ENCODE assay signal across 28 mouse cellular contexts in genomic region chr7:55871476-55871875, GRCm38 (mm10). TPM values are rescaled to one million over a fixed set of nuclear protein-coding genes. Genes with fewer than 3 reads are reported as not detected.
DNase-seq lines count a peak whose midpoint lies in the region; ATAC-seq and TF ChIP-seq lines count a peak whose summit lies in the region.
"Had no signal": no experiment of that assay in that cellular context is flagged by ENCODE, and none has a peak within 500 bp of the region (broad histone marks: within the 10 kb centered on the region; RNA-seq: fewer than 3 reads in every experiment).

No protein-coding gene starts in this region.

- no peak overlapping the region for H3K4me3 ChIP-seq in hindbrain, embryonic 15.5 days
- H3K4me3 ChIP-seq in hindbrain, embryonic 11.5 days (ENCODE audit: low read depth, low read length), result no peak overlapping the region
- no peak overlapping the region for H3K4me3 ChIP-seq in layer of hippocampus, adult 2 months
- H3K4me3 ChIP-seq in cortical plate, adult 2 months (ENCODE audit: insufficient read depth, low read length), result no peak overlapping the region
- H3K4me3 ChIP-seq in gastrocnemius, adult 2 months, result no peak overlapping the region
- H3K4me3 ChIP-seq: erythroblast, embryonic 14.5 days; heart, embryonic 13.5 days; limb, embryonic 10.5 days; limb, embryonic 15.5 days; liver, embryonic 13.5 days; neural tube, embryonic 15.5 days; stomach, embryonic 15.5 days had no signal

- WGBS in hindbrain, embryonic 15.5 days, result 65% methylated on average over 5 of the region's 5 CpGs
- 79% methylated on average over 5 of the region's 5 CpGs for WGBS in hindbrain, embryonic 11.5 days

- H3K4me1 ChIP-seq in hindbrain, embryonic 15.5 days (replicated peaks), result 0 out of 2 replicates have a peak, but pooled peaks cover 4% of the 10 kb centered on the region
- no peaks in the 10 kb centered on the region for H3K4me1 ChIP-seq in hindbrain, embryonic 11.5 days (replicated peaks; ENCODE audit: control insufficient read depth, insufficient read depth, low read length)
- H3K4me1 ChIP-seq in cortical plate, adult 2 months (ENCODE audit: control insufficient read depth, insufficient read depth, low read length), result peaks cover 5% of the 10 kb centered on the region; the same call in 1 of the 2 replicates
- H3K4me1 ChIP-seq: limb, embryonic 10.5 days; stomach, embryonic 15.5 days had no signal

- TF ChIP-seq POLR2A in cortical plate, adult 2 months (IDR thresholded peaks at IDR 0.05; ENCODE audit: extremely low read depth, insufficient read depth, low read length), result no peak

- H3K9me3 ChIP-seq in hindbrain, embryonic 15.5 days, result no peaks in the 10 kb centered on the region
- H3K9me3 ChIP-seq in hindbrain, embryonic 11.5 days (ENCODE audit: control insufficient read depth, low read length), result no peaks in the 10 kb centered on the region
- H3K9me3 ChIP-seq: heart, embryonic 13.5 days; limb, embryonic 10.5 days; limb, embryonic 15.5 days; liver, embryonic 13.5 days; neural tube, embryonic 15.5 days; stomach, embryonic 15.5 days had no signal

- no peak overlapping the region for H3K4me2 ChIP-seq in hindbrain, embryonic 15.5 days
- no peak overlapping the region for H3K4me2 ChIP-seq in hindbrain, embryonic 11.5 days (replicated peaks; ENCODE audit: low read depth, low read length)
- H3K4me2 ChIP-seq: heart, embryonic 13.5 days; limb, embryonic 15.5 days; liver, embryonic 13.5 days; neural tube, embryonic 15.5 days; stomach, embryonic 15.5 days had no signal

- H3K27me3 ChIP-seq in hindbrain, embryonic 15.5 days, result no peaks in the 10 kb centered on the region
- H3K27me3 ChIP-seq in hindbrain, embryonic 11.5 days (ENCODE audit: control insufficient read depth, insufficient read depth, low read length), result no peaks in the 10 kb centered on the region
- H3K27me3 ChIP-seq: heart, embryonic 13.5 days; limb, embryonic 15.5 days; liver, embryonic 13.5 days; neural tube, embryonic 15.5 days; stomach, embryonic 15.5 days had no signal

- 0 out of 2 replicates have a peak, but pooled peaks have one; percentile 20 for ATAC-seq in hindbrain, embryonic 15.5 days (ENCODE audit: low FRiP score, low read depth)
- ATAC-seq in hindbrain, embryonic 11.5 days (ENCODE audit: low FRiP score), result no peak
- ATAC-seq: forebrain, embryonic 16.5 days had no signal

- intact Hi-C loops in gastrocnemius, adult 2 months (cut with DNase I), result no loop called here

- no peak overlapping the region for H3K27ac ChIP-seq in hindbrain, embryonic 15.5 days (replicated peaks)
- H3K27ac ChIP-seq in hindbrain, embryonic 11.5 days (ENCODE audit: low read depth, low read length), result no peak overlapping the region
- H3K27ac ChIP-seq in layer of hippocampus, adult 2 months, result peak overlapping the region; percentile 83
- H3K27ac ChIP-seq in cortical plate, adult 2 months (ENCODE audit: insufficient read depth, low read length), result 0 out of 2 replicates have a peak overlapping the region, but pooled peaks have one; percentile 42
- no peak overlapping the region for H3K27ac ChIP-seq in gastrocnemius, adult 2 months
- H3K27ac ChIP-seq: heart, embryonic 13.5 days; limb, embryonic 10.5 days; limb, embryonic 15.5 days; liver, embryonic 13.5 days; macrophage; neural tube, embryonic 15.5 days; stomach, embryonic 15.5 days had no signal

- H3K9ac ChIP-seq in hindbrain, embryonic 15.5 days, result no peak overlapping the region
- no peak overlapping the region for H3K9ac ChIP-seq in hindbrain, embryonic 11.5 days (ENCODE audit: low read depth, low read length)
- H3K9ac ChIP-seq: heart, embryonic 13.5 days; limb, embryonic 15.5 days; liver, embryonic 13.5 days; neural tube, embryonic 15.5 days; stomach, embryonic 15.5 days had no signal

- no peak for TF ChIP-seq CTCF in layer of hippocampus, adult 2 months (conservative IDR thresholded peaks at IDR 0.05)
- no peak for TF ChIP-seq CTCF in cortical plate, adult 2 months (IDR thresholded peaks at IDR 0.05; ENCODE audit: extremely low read depth, insufficient read depth, low read length)
- no peak for TF ChIP-seq CTCF in gastrocnemius, adult 2 months (IDR thresholded peaks at IDR 0.05)

- peaks cover 32% of the 10 kb centered on the region for H3K36me3 ChIP-seq in hindbrain, embryonic 15.5 days
- no peaks in the 10 kb centered on the region for H3K36me3 ChIP-seq in hindbrain, embryonic 11.5 days (ENCODE audit: control insufficient read depth, insufficient read depth, low read length)

- no peak for DNase-seq in hindbrain, embryonic 11.5 days (ENCODE audit: low spot score)
- DNase-seq in layer of hippocampus, adult 2 months (ENCODE audit: low spot score in 2 of 2), result no peak
- no peak for DNase-seq in layer of hippocampus, adult 9-11 months
- DNase-seq in gastrocnemius, adult 2 months, result no peak
- DNase-seq: adrenal gland, postnatal 14 days; B cell, adult 2 months; cerebellum, adult 11-12 months; cerebellum, adult 9-11 months; gastrocnemius, postnatal 14 days; heart, postnatal 10 days; kidney, adult 18-20 months; kidney, postnatal 10 days; layer of hippocampus, postnatal 36 days; liver, embryonic 13.5 days; lung, adult 18-20 months; lung, postnatal 10 days; midbrain, embryonic 14.5 days; right cerebral cortex, postnatal 25 days had no signal

RNA-seq across cellular contexts. Expression of gene Cyfip1, which starts 29.9 kb away (rescaled TPM):
- polyA plus RNA-seq in hindbrain, embryonic 15.5 days (2015; fragmentation: Nextera tagmentation; extraction: Ambion mirVana), result 46.7 and 51.3 TPM in 2 replicates
- polyA plus RNA-seq in hindbrain, embryonic 11.5 days (2014; fragmentation: Nextera tagmentation; extraction: Ambion mirVana), result 80.7 and 80.9 TPM in 2 replicates
- 100 to 1,000 TPM; 117 to 130 TPM for total RNA-seq in layer of hippocampus, adult 2 months (2021)
- 50.4 and 57.2 TPM in 2 replicates for polyA plus RNA-seq in cortical plate, adult 2 months (2012; rRNA removed)
- 10 to 100 TPM; 18.6 to 27.2 TPM for total RNA-seq in gastrocnemius, adult 2 months (2021)

Comparison
In these comparisons a context has a peak if more than half of its experiments do, and no peak if none do; other contexts are left out.
1. H3K27ac ChIP-seq: peak in layer of hippocampus, adult 2 months (single experiment) and cortical plate, adult 2 months (single experiment); none in hindbrain, embryonic 15.5 days (single experiment), hindbrain, embryonic 11.5 days (single experiment) and gastrocnemius, adult 2 months (single experiment).